Mouse (Mus musculus) limb, embryonic 13.5 days (tissue): ENCODE measurements around the gene Mfsd2a. TPM values are rescaled to one million over a fixed set of nuclear protein-coding genes. Genes with fewer than 3 reads are reported as not detected.

ENCODE experiments used
- ATAC-seq: fragments of 200-750 bp; cut with Nextera tagmentation; 2 replicates; pipeline ENCODE4 v1.8.0; 2017; ENCODE audit warnings: low read depth, moderate number of reproducible peaks, moderate TSS enrichment; ENCODE audit not compliant: low FRiP score
- H3K27ac ChIP-seq: fragments of 300-500 bp; sonication (generic); 2 replicates; pipeline ENCODE4 v1.5.1; 2015; ENCODE audit warnings: inconsistent platforms, mild to moderate bottlenecking, moderate library complexity
- H3K27me3 ChIP-seq: fragments of 300-500 bp; sonication (generic); 2 replicates; pipeline ENCODE4 v1.6.1; 2015; ENCODE audit warnings: mild to moderate bottlenecking, inconsistent platforms
- H3K36me3 ChIP-seq: fragments of 300-500 bp; sonication (generic); 2 replicates; pipeline ENCODE4 v1.6.1; 2015; ENCODE audit warnings: inconsistent platforms, mild to moderate bottlenecking, moderate library complexity
- H3K4me1 ChIP-seq: fragments of 300-500 bp; sonication (generic); 2 replicates; pipeline ENCODE4 v1.6.1; 2015; ENCODE audit warnings: inconsistent platforms
- H3K4me2 ChIP-seq: fragments of 300-500 bp; sonication (generic); replicated peaks from 2 replicates; pipeline ENCODE4 v1.6.1; 2015; ENCODE audit warnings: inconsistent platforms, mild to moderate bottlenecking, moderate library complexity
- H3K4me3 ChIP-seq: fragments of 300-500 bp; sonication (generic); 2 replicates; pipeline ENCODE4 v1.5.1; 2015; ENCODE audit warnings: moderate library complexity, mild to moderate bottlenecking, inconsistent platforms
- H3K9ac ChIP-seq: fragments of 300-500 bp; sonication (generic); 2 replicates; pipeline ENCODE4 v1.6.1; 2015; ENCODE audit warnings: mild to moderate bottlenecking, inconsistent platforms
- H3K9me3 ChIP-seq: fragments of 300-500 bp; sonication (generic); 2 replicates; pipeline ENCODE4 v1.6.1; 2016; ENCODE audit warnings: inconsistent platforms
- WGBS: fragments of 180-500 bp; shearing (Covaris S2); methylation state at CpG from one replicate; pipeline ENCODE4 v1.1.7; 2015; 5-methylcytosine and 5-hydroxymethylcytosine counted together
- polyA plus RNA-seq: library from polyadenylated mRNA; unstranded; fragments of >200 nt; fragmentation: Nextera tagmentation; extraction: Ambion mirVana; gene quantifications from 2 replicates; pipeline ENCODE4 v1.2.1, GENCODE M21; 2015

The Mfsd2a gene
- polyA plus RNA-seq, 1 experiment from 2014 or later, result 9.1 TPM

DNA sequence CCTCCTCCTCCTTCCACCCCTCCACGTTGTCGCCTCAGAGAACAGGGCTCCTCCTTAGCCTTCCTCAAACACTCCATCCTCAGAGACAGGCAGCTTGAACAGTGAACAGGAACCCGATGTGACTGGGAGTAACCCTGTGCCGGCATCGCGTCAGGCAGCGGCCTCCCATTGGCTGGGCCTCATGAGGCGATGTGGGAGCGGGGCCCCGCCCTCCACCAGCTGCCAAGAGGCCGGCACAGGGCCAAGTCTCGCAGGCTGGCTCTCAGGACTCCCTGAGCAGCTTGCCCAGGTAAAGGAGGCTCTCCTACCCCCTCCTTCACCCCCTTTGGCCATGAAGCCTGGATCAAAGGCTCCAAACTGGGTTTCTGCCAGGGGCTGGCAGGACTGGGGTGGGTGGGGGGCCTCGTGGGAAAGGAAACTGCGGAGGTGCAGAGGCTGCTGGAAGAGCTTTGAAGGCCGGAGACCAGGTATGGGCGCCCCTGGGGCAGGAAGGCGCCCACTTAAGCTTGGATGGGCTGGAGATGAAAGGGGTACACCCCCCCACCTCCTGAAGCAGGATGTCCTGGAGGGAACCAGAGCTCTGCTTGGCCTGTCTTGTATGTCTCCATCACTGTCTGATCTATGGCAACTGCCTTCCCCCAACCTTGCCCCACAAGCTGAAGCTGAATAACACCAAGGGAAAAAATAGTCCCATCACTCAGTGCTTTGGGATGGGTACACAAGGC, 5.4 kb downstream of the Mfsd2a start:
- Histone ChIP-seq H3K4me1 (peaks cover 48% of the 10 kb centered on the region), H3K4me3 (peak overlapping the region; percentile 8), H3K9me3 (no peaks in the 10 kb centered on the region), H3K36me3 (peaks cover 18% of the 10 kb centered on the region), H3K27me3 (0 out of 2 replicates have a peak, but pooled peaks cover 3% of the 10 kb centered on the region), H3K9ac (no peak overlapping the region; the same call in none of the 2 replicates), H3K27ac (peak overlapping the region; percentile 55; the same call in 1 of the 2 replicates), H3K4me2 (peak overlapping the region; percentile 55)
- peak; percentile 90 for ATAC-seq
- 5% methylated on average over 17 of the region's 17 CpGs for WGBS

DNA sequence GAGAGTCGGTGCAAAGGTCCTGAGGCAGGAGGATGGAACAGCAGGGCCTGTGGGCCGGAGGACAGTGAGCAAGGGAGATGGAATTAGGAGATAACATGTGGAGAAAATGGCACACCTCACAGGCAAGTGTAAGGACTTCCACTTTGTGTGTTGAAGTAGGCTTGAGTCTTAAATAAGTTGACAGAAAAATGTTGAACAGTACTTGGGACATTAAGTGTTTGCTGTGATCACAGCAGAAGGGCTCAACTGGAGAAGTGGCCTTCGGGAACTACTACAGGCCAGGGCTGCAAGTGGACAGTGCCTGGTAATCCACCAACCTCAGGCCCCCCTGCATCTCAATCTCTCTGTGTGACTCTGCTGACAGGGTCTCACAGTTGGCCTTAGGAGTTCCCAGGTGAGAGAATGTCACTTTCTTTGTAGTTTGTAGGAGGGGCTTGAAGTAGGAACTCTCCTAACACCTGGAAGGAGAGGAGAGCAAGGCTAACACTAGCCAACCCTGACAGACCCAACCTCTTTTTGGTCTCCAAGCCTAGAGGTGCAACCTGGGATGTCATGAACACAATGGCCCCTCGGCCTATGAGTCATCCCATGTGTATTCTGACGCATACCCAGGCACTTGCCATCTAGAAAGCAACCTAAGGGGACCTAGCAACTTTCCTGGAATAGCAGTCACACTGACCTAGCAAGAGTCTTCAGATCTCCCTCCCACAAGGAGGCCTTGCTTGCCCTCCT, 6.1 kb downstream of the Mfsd2a start:
- peak overlapping the region; percentile 8 for H3K4me3 ChIP-seq
- peak; percentile 46; the same call in 1 of the 2 replicates for ATAC-seq
- H3K4me1 ChIP-seq, result peaks cover 44% of the 10 kb centered on the region
- no peaks in the 10 kb centered on the region for H3K9me3 ChIP-seq
- H3K27me3 ChIP-seq, result 0 out of 2 replicates have a peak, but pooled peaks cover 3% of the 10 kb centered on the region
- peaks cover 25% of the 10 kb centered on the region for H3K36me3 ChIP-seq
- peak overlapping the region; percentile 39; the same call in 1 of the 2 replicates for H3K27ac ChIP-seq
- no peak overlapping the region; the same call in 1 of the 2 replicates for H3K9ac ChIP-seq
- 70% methylated on average over 5 of the region's 5 CpGs for WGBS
- peak overlapping the region; percentile 55 for H3K4me2 ChIP-seq

DNA sequence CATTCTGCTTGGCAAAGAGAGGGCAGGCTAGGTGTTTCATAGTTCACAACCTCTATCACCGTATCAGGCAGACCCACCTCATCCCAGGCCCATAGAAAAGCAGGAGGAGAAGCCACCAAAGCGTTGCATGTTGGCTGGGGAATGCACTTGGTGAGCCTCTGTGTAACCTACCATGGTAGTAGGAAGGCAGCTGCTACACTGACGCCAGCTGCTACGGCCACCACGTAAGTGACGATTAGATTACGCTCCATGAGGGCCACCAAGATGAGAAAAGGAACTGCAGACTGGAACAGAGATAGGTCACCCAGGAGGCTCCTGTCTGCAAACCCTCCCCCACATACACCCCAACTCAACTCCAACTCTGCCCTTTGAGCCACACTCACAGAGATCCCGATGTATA, 11.9 kb downstream of the Mfsd2a start:
- peaks cover 68% of the 10 kb centered on the region for H3K36me3 ChIP-seq
- H3K9ac ChIP-seq, result no peak overlapping the region
- H3K4me1 ChIP-seq, result no peaks in the 10 kb centered on the region
- no peak overlapping the region for H3K4me2 ChIP-seq
- no peak for ATAC-seq
- H3K27ac ChIP-seq, result no peak overlapping the region
- no peaks in the 10 kb centered on the region for H3K9me3 ChIP-seq
- no peaks in the 10 kb centered on the region for H3K27me3 ChIP-seq
- WGBS, result 88% methylated on average over 8 of the region's 8 CpGs
- no peak overlapping the region for H3K4me3 ChIP-seq

DNA sequence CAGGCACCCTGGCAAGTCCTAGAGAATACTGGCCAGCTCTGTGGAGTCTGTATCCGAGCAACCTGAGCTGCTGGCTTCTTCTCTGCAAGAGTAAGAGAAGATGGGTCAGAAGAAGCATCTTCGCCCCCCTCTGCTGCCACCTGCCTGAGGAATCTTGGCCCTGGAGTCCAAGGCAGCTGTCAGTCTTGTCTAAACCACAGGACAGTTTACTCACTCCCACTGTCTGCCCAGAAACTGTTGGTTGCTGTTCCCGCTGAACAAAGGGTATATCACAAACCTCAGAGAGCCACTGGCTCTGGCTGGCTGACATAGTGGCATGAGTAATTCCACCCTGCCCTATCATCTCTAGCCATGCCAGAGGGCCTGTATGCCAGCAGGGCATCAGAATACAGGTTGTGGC, 13.8 kb downstream of the Mfsd2a start:
- no peak overlapping the region for H3K27ac ChIP-seq
- H3K4me3 ChIP-seq, result no peak overlapping the region
- no peak overlapping the region for H3K4me2 ChIP-seq
- peaks cover 68% of the 10 kb centered on the region for H3K36me3 ChIP-seq
- no peaks in the 10 kb centered on the region for H3K4me1 ChIP-seq
- no peak overlapping the region for H3K9ac ChIP-seq
- no peaks in the 10 kb centered on the region for H3K27me3 ChIP-seq
- 89% methylated on average over 3 of the region's 3 CpGs for WGBS
- no peaks in the 10 kb centered on the region for H3K9me3 ChIP-seq
- ATAC-seq, result no peak

DNA sequence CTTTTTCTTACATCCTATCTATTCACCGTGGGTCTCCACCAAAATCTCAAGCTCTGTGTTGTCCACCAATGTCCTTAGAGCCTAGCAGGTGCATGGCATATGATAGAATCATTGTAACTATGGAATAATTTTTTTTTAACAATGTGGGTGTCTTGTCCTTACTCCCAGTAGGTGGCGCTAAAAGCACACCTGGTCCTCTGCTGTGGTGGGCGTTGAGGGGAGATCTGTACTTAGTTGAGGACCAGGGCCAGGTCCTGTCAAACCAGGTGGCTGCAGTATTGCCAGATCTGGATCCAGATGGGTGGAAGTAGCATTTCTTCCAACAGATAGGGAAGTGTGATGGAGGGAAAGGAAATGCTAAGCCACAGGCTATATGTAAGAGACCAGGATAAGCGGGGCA, 16.6 kb downstream of the Mfsd2a start:
- no peak overlapping the region for H3K4me2 ChIP-seq
- ATAC-seq, result peak; percentile 40; the same call in 1 of the 2 replicates
- no peaks in the 10 kb centered on the region for H3K9me3 ChIP-seq
- H3K4me1 ChIP-seq, result no peaks in the 10 kb centered on the region
- 25% methylated on average over 4 of the region's 4 CpGs for WGBS
- H3K9ac ChIP-seq, result no peak overlapping the region
- no peaks in the 10 kb centered on the region for H3K27me3 ChIP-seq
- H3K36me3 ChIP-seq, result peaks cover 40% of the 10 kb centered on the region
- H3K27ac ChIP-seq, result no peak overlapping the region
- H3K4me3 ChIP-seq, result no peak overlapping the region

DNA sequence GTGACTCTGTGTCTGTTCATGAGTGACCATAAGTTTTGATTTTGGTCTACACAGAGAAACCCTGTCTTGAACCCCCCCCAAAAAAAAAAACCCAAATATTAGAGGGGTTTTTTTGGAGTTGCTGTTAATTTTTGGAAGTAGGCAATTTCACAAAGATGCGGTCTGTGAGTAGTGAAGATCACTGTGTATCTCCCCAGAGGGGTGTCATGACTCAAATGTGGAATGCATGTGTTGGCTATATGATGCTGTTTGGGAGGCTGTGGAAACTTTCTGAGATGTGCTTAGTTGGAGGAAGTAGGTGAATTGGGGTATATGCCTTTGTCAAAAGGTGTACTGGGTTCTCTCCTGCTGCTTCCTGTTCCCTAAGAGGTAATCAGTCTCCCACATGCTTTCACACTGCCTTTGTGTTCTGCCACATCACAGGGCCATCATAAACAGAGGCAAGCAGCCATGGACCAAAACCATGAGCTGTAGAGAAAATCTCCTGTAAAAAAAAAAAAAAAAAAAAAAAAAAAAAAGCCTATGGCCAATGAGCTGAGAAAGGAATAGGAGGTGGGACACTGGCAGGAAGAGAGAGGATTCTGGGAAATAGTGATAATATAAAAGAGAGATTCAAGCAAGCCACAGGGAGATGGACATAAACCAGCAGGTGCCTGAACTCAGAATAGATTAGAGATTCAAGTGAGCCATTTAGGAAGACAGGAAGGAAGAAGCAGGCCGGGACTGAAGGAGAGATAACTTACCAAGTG, 21.8 kb downstream of the Mfsd2a start:
- H3K4me2 ChIP-seq, result no peak overlapping the region
- H3K36me3 ChIP-seq, result no peaks in the 10 kb centered on the region
- ATAC-seq, result no peak
- H3K4me1 ChIP-seq, result no peaks in the 10 kb centered on the region
- H3K9me3 ChIP-seq, result no peaks in the 10 kb centered on the region
- no peak overlapping the region for H3K4me3 ChIP-seq
- no peak overlapping the region for H3K27ac ChIP-seq
- H3K27me3 ChIP-seq, result no peaks in the 10 kb centered on the region
- 84% methylated on average over 2 of the region's 2 CpGs for WGBS
- no peak overlapping the region for H3K9ac ChIP-seq

DNA sequence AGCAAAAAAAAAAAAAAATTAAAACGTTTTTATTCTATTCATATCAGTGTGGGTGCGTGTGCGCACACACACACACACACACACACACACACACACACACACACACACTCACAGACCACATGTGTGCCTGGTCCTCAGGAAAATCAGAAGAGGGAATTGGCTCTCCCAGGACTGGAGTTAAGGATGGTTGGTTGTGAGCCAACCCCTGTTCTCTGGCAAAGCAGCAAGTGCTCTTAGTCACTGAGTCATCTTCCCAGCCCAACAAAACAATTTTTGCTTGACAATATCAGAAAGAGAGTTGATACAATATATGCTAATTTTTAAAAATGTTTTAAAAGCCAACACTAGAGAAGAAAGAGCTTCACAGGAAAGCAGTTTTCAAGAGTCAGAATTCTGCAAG, 23.5 kb downstream of the Mfsd2a start:
- Histone ChIP-seq H3K4me3 (no peak overlapping the region), H3K9me3 (no peaks in the 10 kb centered on the region), H3K4me1 (no peaks in the 10 kb centered on the region), H3K4me2 (no peak overlapping the region), H3K36me3 (no peaks in the 10 kb centered on the region), H3K27ac (no peak overlapping the region), H3K27me3 (no peaks in the 10 kb centered on the region), H3K9ac (no peak overlapping the region)
- 81% methylated on average over 3 of the region's 3 CpGs for WGBS
- no peak for ATAC-seq

DNA sequence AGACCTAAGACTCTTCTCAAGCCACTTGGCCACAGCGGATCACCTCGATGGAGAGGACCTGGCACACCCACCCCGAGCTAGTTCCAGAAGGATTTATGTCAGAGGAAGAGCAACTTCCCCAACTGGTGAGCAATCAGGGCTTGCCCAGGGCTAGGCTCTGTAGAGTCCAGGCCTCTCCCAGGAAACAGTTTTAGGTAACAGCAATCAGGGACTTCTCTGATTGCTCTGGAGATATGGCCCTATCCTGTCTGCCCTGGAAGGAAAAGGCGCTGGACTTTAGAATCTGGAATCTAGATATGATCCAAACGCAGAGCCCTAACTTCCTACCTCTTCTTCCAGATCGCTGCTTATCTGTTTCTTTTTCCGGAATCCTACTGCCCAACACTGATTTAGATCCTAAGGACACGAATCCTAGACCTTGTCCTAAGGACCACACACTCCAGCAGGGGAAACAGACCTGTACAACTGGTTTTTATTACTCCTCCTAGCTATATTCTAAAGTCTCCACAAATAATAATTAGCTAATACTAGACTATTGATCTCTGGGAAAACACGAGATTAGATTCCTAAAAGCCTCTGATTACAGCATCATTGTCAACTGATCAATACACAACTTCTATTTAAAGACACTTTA, 25.4 kb downstream of the Mfsd2a start:
- Histone ChIP-seq H3K27ac (no peak overlapping the region), H3K27me3 (no peaks in the 10 kb centered on the region), H3K4me3 (no peak overlapping the region), H3K36me3 (no peaks in the 10 kb centered on the region), H3K9ac (no peak overlapping the region), H3K4me2 (no peak overlapping the region), H3K4me1 (no peaks in the 10 kb centered on the region), H3K9me3 (no peaks in the 10 kb centered on the region)
- 78% methylated on average over 9 of the region's 9 CpGs for WGBS
- ATAC-seq, result no peak

DNA sequence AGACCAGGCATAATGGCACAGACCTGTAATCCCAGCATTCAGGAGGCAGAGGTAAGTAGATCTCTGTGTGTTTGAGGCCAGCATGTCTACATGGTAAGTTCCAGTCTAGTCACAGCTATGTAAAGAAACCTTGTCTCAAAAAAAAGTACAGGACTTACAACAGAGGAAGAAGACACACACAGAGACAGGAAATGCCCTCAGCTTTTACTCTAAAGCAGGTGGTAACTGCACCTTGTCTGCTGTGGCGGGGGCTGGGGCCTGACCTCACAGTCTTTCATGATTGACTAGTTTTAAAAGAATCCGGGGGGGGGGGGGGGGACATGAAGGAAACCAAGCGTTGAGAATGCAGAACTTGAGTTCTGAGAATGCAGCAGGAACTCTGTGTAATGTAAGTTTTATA, 27.1 kb downstream of the Mfsd2a start:
- ATAC-seq, result no peak
- H3K9me3 ChIP-seq, result no peaks in the 10 kb centered on the region
- H3K4me1 ChIP-seq, result no peaks in the 10 kb centered on the region
- no peaks in the 10 kb centered on the region for H3K27me3 ChIP-seq
- WGBS, result 50% methylated on average over 3 of the region's 3 CpGs
- no peak overlapping the region for H3K27ac ChIP-seq
- no peak overlapping the region for H3K4me3 ChIP-seq
- no peak overlapping the region for H3K4me2 ChIP-seq
- no peak overlapping the region for H3K9ac ChIP-seq
- no peaks in the 10 kb centered on the region for H3K36me3 ChIP-seq

DNA sequence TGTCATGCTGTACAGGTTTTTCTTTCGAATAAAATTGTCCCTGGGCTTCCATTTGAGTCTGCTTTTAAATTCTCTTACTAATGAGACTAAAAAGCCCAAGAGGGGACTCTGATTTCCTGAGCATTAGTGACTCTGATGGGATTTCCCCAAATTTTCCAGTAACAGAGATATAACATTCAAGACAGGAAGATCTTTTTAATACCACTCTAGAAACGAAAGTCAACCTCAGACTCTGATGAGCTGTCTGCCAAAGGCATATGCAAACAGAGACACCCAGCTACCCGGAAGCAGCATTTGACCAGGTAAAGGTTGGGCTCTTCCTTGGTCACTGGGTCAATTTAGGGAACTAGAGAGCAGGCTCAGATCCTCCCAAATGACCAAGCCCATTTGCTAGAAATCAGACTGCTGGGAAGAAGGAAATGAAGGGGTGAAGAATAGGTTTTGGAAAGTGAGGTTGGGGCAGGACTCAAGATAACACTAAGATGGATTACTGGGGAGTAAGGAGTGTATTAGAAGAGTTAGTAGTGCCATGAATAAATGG, 27.9 kb downstream of the Mfsd2a start:
- Histone ChIP-seq H3K4me2 (no peak overlapping the region), H3K4me1 (no peaks in the 10 kb centered on the region), H3K27ac (no peak overlapping the region), H3K9ac (no peak overlapping the region), H3K36me3 (no peaks in the 10 kb centered on the region), H3K9me3 (no peaks in the 10 kb centered on the region), H3K4me3 (no peak overlapping the region), H3K27me3 (no peaks in the 10 kb centered on the region)
- no peak for ATAC-seq
- WGBS, result 72% methylated on average over 3 of the region's 3 CpGs

DNA sequence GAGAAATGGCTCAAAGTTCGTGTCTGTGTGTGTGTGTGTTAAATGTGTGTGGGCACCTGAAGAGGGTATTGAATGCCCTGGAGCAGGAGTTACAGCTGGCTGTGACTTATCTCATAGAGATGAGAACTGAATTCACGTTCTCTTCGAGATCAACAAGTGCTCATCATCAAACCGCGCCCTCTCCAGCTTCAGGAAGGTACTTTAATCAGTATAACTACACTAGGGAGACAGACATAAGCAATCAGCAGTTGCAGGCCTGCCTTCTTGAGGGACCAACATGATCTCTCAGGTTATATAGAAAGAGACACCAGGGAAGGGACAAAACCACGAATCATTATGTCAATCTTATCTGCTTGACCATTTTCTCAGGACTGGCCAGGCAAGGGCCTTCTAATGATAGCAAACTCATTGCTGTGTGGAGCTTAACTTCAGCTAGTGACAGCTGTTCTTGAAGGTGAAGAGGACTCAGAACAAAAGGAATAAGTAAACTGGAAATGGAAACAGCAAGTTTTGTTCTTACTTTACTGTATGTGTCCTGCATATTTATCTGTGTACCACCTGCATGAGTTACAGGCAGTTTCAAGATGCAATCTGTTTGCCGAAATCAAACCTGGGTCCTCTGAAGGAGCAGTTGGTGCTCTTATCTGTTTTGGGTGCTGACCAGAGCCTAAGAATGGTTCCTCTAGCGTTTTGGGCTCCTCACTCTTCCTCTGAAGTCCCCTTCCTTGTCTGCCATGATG, 28.6 kb downstream of the Mfsd2a start:
- H3K27ac ChIP-seq, result no peak overlapping the region
- H3K9me3 ChIP-seq, result no peaks in the 10 kb centered on the region
- H3K4me2 ChIP-seq, result no peak overlapping the region
- no peaks in the 10 kb centered on the region for H3K36me3 ChIP-seq
- no peak overlapping the region for H3K9ac ChIP-seq
- no peak for ATAC-seq
- WGBS, result 68% methylated on average over 8 of the region's 8 CpGs
- no peaks in the 10 kb centered on the region for H3K4me1 ChIP-seq
- no peaks in the 10 kb centered on the region for H3K27me3 ChIP-seq
- H3K4me3 ChIP-seq, result no peak overlapping the region
